8 mouse cellular contexts compared by ENCODE assay signal in genomic region chr9:108577025-108577424, GRCm38 (mm10). TPM values are rescaled to one million over a fixed set of nuclear protein-coding genes. Genes with fewer than 3 reads are reported as not detected.
A peak's percentile ranks its signal among the peaks of the same experiment; 100 is the strongest.
DNase-seq lines count a peak whose midpoint lies in the region; ATAC-seq and TF ChIP-seq lines count a peak whose summit lies in the region.

No protein-coding gene starts in this region.

- H3K27me3 ChIP-seq in kidney, embryonic 15.5 days = no peaks in the 10 kb centered on the region
- H3K27me3 ChIP-seq in embryonic facial prominence, embryonic 14.5 days (replicated peaks; ENCODE audit: control insufficient read depth, insufficient read depth, low read length) = no peaks in the 10 kb centered on the region
- no peaks in the 10 kb centered on the region for H3K27me3 ChIP-seq in hindbrain, postnatal 0 days (ENCODE audit: insufficient read depth, low read length)
- H3K27me3 ChIP-seq in midbrain, postnatal 0 days (ENCODE audit: insufficient read depth, low read length) = no peaks in the 10 kb centered on the region

- peak overlapping the region; percentile 79 for H3K4me2 ChIP-seq in kidney, embryonic 15.5 days
- H3K4me2 ChIP-seq in embryonic facial prominence, embryonic 14.5 days (ENCODE audit: low read depth, low read length) = peak overlapping the region; percentile 86
- H3K4me2 ChIP-seq in hindbrain, postnatal 0 days (ENCODE audit: low read depth, low read length) = peak overlapping the region; percentile 81
- peak overlapping the region; percentile 86 for H3K4me2 ChIP-seq in midbrain, postnatal 0 days (ENCODE audit: low read depth, low read length, poor library complexity, severe bottlenecking)

- WGBS in kidney, embryonic 15.5 days = 46% methylated on average over 6 of the region's 6 CpGs
- 28% methylated on average over 6 of the region's 6 CpGs for WGBS in embryonic facial prominence, embryonic 14.5 days
- WGBS in hindbrain, postnatal 0 days = 44% methylated on average over 6 of the region's 6 CpGs
- 34% methylated on average over 6 of the region's 6 CpGs for WGBS in midbrain, postnatal 0 days

- DNase-seq in kidney, postnatal 10 days = no peak
- DNase-seq in embryonic facial prominence, embryonic 14.5 days (ENCODE audit: low spot score) = no peak
- DNase-seq in hindbrain, postnatal 0 days (ENCODE audit: low spot score) = no peak
- DNase-seq in midbrain, postnatal 0 days (ENCODE audit: low spot score) = no peak
- no peak for DNase-seq in right cerebral cortex, postnatal 14 days
- no peak for DNase-seq in gastrocnemius, adult 2 months

- intact Hi-C loops in gastrocnemius, adult 2 months (cut with DNase I) = no loop called here

- H3K4me3 ChIP-seq in kidney, embryonic 15.5 days (replicated peaks) = peak overlapping the region; percentile 81
- H3K4me3 ChIP-seq in embryonic facial prominence, embryonic 14.5 days (ENCODE audit: low read depth, low read length) = peak overlapping the region; percentile 68
- H3K4me3 ChIP-seq in hindbrain, postnatal 0 days (ENCODE audit: low read length) = peak overlapping the region; percentile 71
- peak overlapping the region; percentile 70 for H3K4me3 ChIP-seq in midbrain, postnatal 0 days (ENCODE audit: low read depth, low read length)
- H3K4me3 ChIP-seq in gastrocnemius, adult 2 months = no peak overlapping the region

- no peak for TF ChIP-seq CTCF in hindbrain, postnatal 0 days (IDR thresholded peaks at IDR 0.05; ENCODE audit: low read depth)
- no peak for TF ChIP-seq CTCF in midbrain, postnatal 0 days (IDR thresholded peaks at IDR 0.05)
- TF ChIP-seq CTCF in gastrocnemius, adult 2 months (IDR thresholded peaks at IDR 0.05) = no peak

- H3K9ac ChIP-seq in kidney, embryonic 15.5 days = peak overlapping the region; percentile 84; the same call in 1 of the 2 replicates
- peak overlapping the region; percentile 91; the same call in 1 of the 2 replicates for H3K9ac ChIP-seq in embryonic facial prominence, embryonic 14.5 days (ENCODE audit: low read depth, low read length)
- H3K9ac ChIP-seq in hindbrain, postnatal 0 days (replicated peaks; ENCODE audit: low read length) = peak overlapping the region; percentile 96; the same call in 1 of the 2 replicates
- H3K9ac ChIP-seq in midbrain, postnatal 0 days (replicated peaks; ENCODE audit: low read length, poor library complexity, severe bottlenecking) = peak overlapping the region; percentile 99; the same call in 1 of the 2 replicates

- H3K4me1 ChIP-seq in kidney, embryonic 15.5 days = peaks cover 59% of the 10 kb centered on the region
- H3K4me1 ChIP-seq in embryonic facial prominence, embryonic 14.5 days (ENCODE audit: control insufficient read depth, insufficient read depth, low read length) = peaks cover 18% of the 10 kb centered on the region
- peaks cover 19% of the 10 kb centered on the region for H3K4me1 ChIP-seq in hindbrain, postnatal 0 days (ENCODE audit: insufficient read depth, low read length)
- peaks cover 27% of the 10 kb centered on the region; the same call in 1 of the 2 replicates for H3K4me1 ChIP-seq in midbrain, postnatal 0 days (ENCODE audit: insufficient read depth, low read length)

- no peaks in the 10 kb centered on the region for H3K9me3 ChIP-seq in kidney, embryonic 15.5 days (replicated peaks)
- no peaks in the 10 kb centered on the region for H3K9me3 ChIP-seq in embryonic facial prominence, embryonic 14.5 days (ENCODE audit: control insufficient read depth, low read length)
- H3K9me3 ChIP-seq in hindbrain, postnatal 0 days (ENCODE audit: low read length) = no peaks in the 10 kb centered on the region
- H3K9me3 ChIP-seq in midbrain, postnatal 0 days (ENCODE audit: low read length) = no peaks in the 10 kb centered on the region

- peak overlapping the region; percentile 96 for H3K27ac ChIP-seq in kidney, embryonic 15.5 days
- no peak overlapping the region for H3K27ac ChIP-seq in embryonic facial prominence, embryonic 14.5 days (replicated peaks; ENCODE audit: low read depth, low read length)
- no peak overlapping the region for H3K27ac ChIP-seq in hindbrain, postnatal 0 days
- peak overlapping the region; percentile 99; the same call in 1 of the 2 replicates for H3K27ac ChIP-seq in midbrain, postnatal 0 days (ENCODE audit: low read depth, low read length)
- H3K27ac ChIP-seq in gastrocnemius, adult 2 months = no peak overlapping the region

- H3K36me3 ChIP-seq in kidney, embryonic 15.5 days = peaks cover 51% of the 10 kb centered on the region
- peaks cover 41% of the 10 kb centered on the region for H3K36me3 ChIP-seq in embryonic facial prominence, embryonic 14.5 days (ENCODE audit: control insufficient read depth, insufficient read depth, low read length)
- peaks cover 37% of the 10 kb centered on the region for H3K36me3 ChIP-seq in hindbrain, postnatal 0 days (ENCODE audit: insufficient read depth, low read length)
- peaks cover 36% of the 10 kb centered on the region for H3K36me3 ChIP-seq in midbrain, postnatal 0 days (ENCODE audit: insufficient read depth, low read length)

- no peak for ATAC-seq in kidney, embryonic 15.5 days (replicated peaks; ENCODE audit: low FRiP score)
- no peak for ATAC-seq in embryonic facial prominence, embryonic 14.5 days (ENCODE audit: low read depth)
- no peak for ATAC-seq in hindbrain, postnatal 0 days
- ATAC-seq in midbrain, postnatal 0 days (ENCODE audit: low FRiP score) = no peak
- ATAC-seq in megakaryocyte progenitor cell, adult 5-6 weeks (replicated peaks; ENCODE audit: poor library complexity) = no peak

RNA-seq across cellular contexts. Expression of gene Wdr6, which starts 1.5 kb away (rescaled TPM):
- 123 and 139 TPM in 2 replicates for polyA plus RNA-seq in kidney, embryonic 15.5 days (2015; fragmentation: Nextera tagmentation; extraction: Ambion mirVana)
- polyA plus RNA-seq in embryonic facial prominence, embryonic 14.5 days (2014; fragmentation: Nextera tagmentation; extraction: Ambion mirVana) = 78.9 and 91.1 TPM in 2 replicates
- total RNA-seq in hindbrain, postnatal 0 days (2014; rRNA removed) = 581 and 603 TPM in 2 replicates
- 265 and 282 TPM in 2 replicates for polyA plus RNA-seq in hindbrain, postnatal 0 days (2015; fragmentation: Nextera tagmentation; extraction: Ambion mirVana)
- total RNA-seq in midbrain, postnatal 0 days (2014; rRNA removed) = 610 and 628 TPM in 2 replicates
- polyA plus RNA-seq in midbrain, postnatal 0 days (2015; fragmentation: Nextera tagmentation; extraction: Ambion mirVana) = 378 and 391 TPM in 2 replicates
- 9.8 and 10.2 TPM in 2 replicates for total RNA-seq in megakaryocyte progenitor cell, adult 5-6 weeks (2015)
- 15.5 and 17.4 TPM in 2 replicates for total RNA-seq in megakaryocyte progenitor cell, adult 5-6 weeks (2017)
- 1 to 10 TPM; 6.7 to 7.3 TPM for total RNA-seq in gastrocnemius, adult 2 months (2021)

RNA-seq across cellular contexts. Expression of gene Dalrd3, which starts 7.3 kb away (rescaled TPM):
- polyA plus RNA-seq in kidney, embryonic 15.5 days (2015; fragmentation: Nextera tagmentation; extraction: Ambion mirVana) = 155 and 180 TPM in 2 replicates
- polyA plus RNA-seq in embryonic facial prominence, embryonic 14.5 days (2014; fragmentation: Nextera tagmentation; extraction: Ambion mirVana) = 116 and 120 TPM in 2 replicates
- total RNA-seq in hindbrain, postnatal 0 days (2014; rRNA removed) = 97.3 and 109 TPM in 2 replicates
- polyA plus RNA-seq in hindbrain, postnatal 0 days (2015; fragmentation: Nextera tagmentation; extraction: Ambion mirVana) = 251 and 255 TPM in 2 replicates
- total RNA-seq in midbrain, postnatal 0 days (2014; rRNA removed) = 98.3 and 119 TPM in 2 replicates
- 310 and 313 TPM in 2 replicates for polyA plus RNA-seq in midbrain, postnatal 0 days (2015; fragmentation: Nextera tagmentation; extraction: Ambion mirVana)
- 95.3 and 103 TPM in 2 replicates for total RNA-seq in megakaryocyte progenitor cell, adult 5-6 weeks (2015)
- total RNA-seq in megakaryocyte progenitor cell, adult 5-6 weeks (2017) = 42.7 and 43.4 TPM in 2 replicates
- total RNA-seq in gastrocnemius, adult 2 months (2021) = 10 to 100 TPM in 1 of 2 experiments, 1 to 10 TPM in 1; 8.0 to 11.3 TPM

RNA-seq across cellular contexts. Expression of gene Ndufaf3, which starts 9.8 kb away (rescaled TPM):
- 41.5 and 43.1 TPM in 2 replicates for polyA plus RNA-seq in kidney, embryonic 15.5 days (2015; fragmentation: Nextera tagmentation; extraction: Ambion mirVana)
- polyA plus RNA-seq in embryonic facial prominence, embryonic 14.5 days (2014; fragmentation: Nextera tagmentation; extraction: Ambion mirVana) = 59.6 and 61.9 TPM in 2 replicates
- 54.1 and 70.5 TPM in 2 replicates for total RNA-seq in hindbrain, postnatal 0 days (2014; rRNA removed)
- polyA plus RNA-seq in hindbrain, postnatal 0 days (2015; fragmentation: Nextera tagmentation; extraction: Ambion mirVana) = 84.5 and 88.9 TPM in 2 replicates
- 56.9 and 62.9 TPM in 2 replicates for total RNA-seq in midbrain, postnatal 0 days (2014; rRNA removed)
- 93.1 and 93.8 TPM in 2 replicates for polyA plus RNA-seq in midbrain, postnatal 0 days (2015; fragmentation: Nextera tagmentation; extraction: Ambion mirVana)
- 33.7 and 36.8 TPM in 2 replicates for total RNA-seq in megakaryocyte progenitor cell, adult 5-6 weeks (2015)
- total RNA-seq in megakaryocyte progenitor cell, adult 5-6 weeks (2017) = 7.3 and 22.1 TPM in 2 replicates
- total RNA-seq in gastrocnemius, adult 2 months (2021) = 10 to 100 TPM; 20.6 to 39.2 TPM

RNA-seq across cellular contexts. Expression of gene Impdh2, which starts 16.9 kb away (rescaled TPM):
- polyA plus RNA-seq in kidney, embryonic 15.5 days (2015; fragmentation: Nextera tagmentation; extraction: Ambion mirVana) = 187 and 198 TPM in 2 replicates
- 173 and 202 TPM in 2 replicates for polyA plus RNA-seq in embryonic facial prominence, embryonic 14.5 days (2014; fragmentation: Nextera tagmentation; extraction: Ambion mirVana)
- 93.8 and 98.3 TPM in 2 replicates for total RNA-seq in hindbrain, postnatal 0 days (2014; rRNA removed)
- 103 and 106 TPM in 2 replicates for polyA plus RNA-seq in hindbrain, postnatal 0 days (2015; fragmentation: Nextera tagmentation; extraction: Ambion mirVana)
- total RNA-seq in midbrain, postnatal 0 days (2014; rRNA removed) = 81.3 and 81.7 TPM in 2 replicates
- polyA plus RNA-seq in midbrain, postnatal 0 days (2015; fragmentation: Nextera tagmentation; extraction: Ambion mirVana) = 93.7 and 96.6 TPM in 2 replicates
- 266 and 290 TPM in 2 replicates for total RNA-seq in megakaryocyte progenitor cell, adult 5-6 weeks (2015)
- total RNA-seq in megakaryocyte progenitor cell, adult 5-6 weeks (2017) = 342 and 372 TPM in 2 replicates
- 10 to 100 TPM; 59.7 to 67.4 TPM for total RNA-seq in gastrocnemius, adult 2 months (2021)

RNA-seq across cellular contexts. Expression of gene P4htm, which starts 20.4 kb away (rescaled TPM):
- 9.1 and 11.7 TPM in 2 replicates for polyA plus RNA-seq in kidney, embryonic 15.5 days (2015; fragmentation: Nextera tagmentation; extraction: Ambion mirVana)
- polyA plus RNA-seq in embryonic facial prominence, embryonic 14.5 days (2014; fragmentation: Nextera tagmentation; extraction: Ambion mirVana) = 7.4 and 7.8 TPM in 2 replicates
- 50.8 and 62.6 TPM in 2 replicates for total RNA-seq in hindbrain, postnatal 0 days (2014; rRNA removed)
- 38.7 and 38.8 TPM in 2 replicates for polyA plus RNA-seq in hindbrain, postnatal 0 days (2015; fragmentation: Nextera tagmentation; extraction: Ambion mirVana)
- total RNA-seq in midbrain, postnatal 0 days (2014; rRNA removed) = 51.7 and 65.8 TPM in 2 replicates
- polyA plus RNA-seq in midbrain, postnatal 0 days (2015; fragmentation: Nextera tagmentation; extraction: Ambion mirVana) = 48.7 and 53.5 TPM in 2 replicates
- total RNA-seq in megakaryocyte progenitor cell, adult 5-6 weeks (2015) = 0.39 and 1.2 TPM in 2 replicates
- total RNA-seq in megakaryocyte progenitor cell, adult 5-6 weeks (2017) = 1.00 and 1.8 TPM in 2 replicates
- 1 to 10 TPM; 3.7 to 3.9 TPM for total RNA-seq in gastrocnemius, adult 2 months (2021)

Comparison
In these comparisons a context has a peak if more than half of its experiments do, and no peak if none do; other contexts are left out.
1. H3K27ac ChIP-seq: peak in kidney, embryonic 15.5 days (single experiment) and midbrain, postnatal 0 days (single experiment); none in embryonic facial prominence, embryonic 14.5 days (single experiment), hindbrain, postnatal 0 days (single experiment) and gastrocnemius, adult 2 months (single experiment).
2. RNA of gene Wdr6, which starts 1.5 kb away (total RNA-seq): 610 to 628 TPM in midbrain, postnatal 0 days and 581 to 603 TPM in hindbrain, postnatal 0 days; 9.8 to 17.4 TPM in megakaryocyte progenitor cell, adult 5-6 weeks and 6.7 to 7.3 TPM in gastrocnemius, adult 2 months; every median in the first group is over 10 times any median in the second.
3. Peak in every context shown above with its lines, with median percentiles within 50 percentile points of each other: H3K4me2 ChIP-seq and H3K9ac ChIP-seq.